Mouse (Mus musculus): ENCODE measurements at regions not wholly inside any gene's neighbourhood (a gene's known extent, or its start where the extent isn't known, plus 50 kb on each side); places are given as distances from the start of the nearest gene placed in this dataset.

DNA sequence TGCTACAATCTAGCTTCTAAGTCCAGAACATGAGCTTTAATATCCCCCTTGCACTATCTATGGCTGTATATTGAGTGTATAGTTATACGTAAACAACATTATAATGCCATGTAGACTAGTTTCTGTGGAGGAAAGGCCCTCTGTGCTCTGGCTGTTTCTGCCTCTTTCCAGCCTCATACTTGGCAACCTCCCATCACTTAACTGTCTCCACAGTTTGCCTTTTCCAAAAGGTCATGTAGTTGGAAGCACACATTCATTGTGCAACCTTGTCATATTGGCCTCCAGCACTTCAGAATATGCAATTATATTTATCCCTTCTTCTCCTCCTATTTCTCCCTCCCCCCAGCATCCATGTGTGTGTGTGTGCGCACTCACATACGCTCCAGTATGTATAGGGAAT is 82.2 kb upstream of the Ranbp3l start:
- in situ Hi-C loops (cut with MboI; ENCODE audit: low pct_ligation_motif_present, low pct_unique_long_range_greater_than_20kb, low sequenced_read_pairs) (no loop called here), dilution Hi-C loops (cut with MboI; ENCODE audit: extremely low pct_ligation_motif_present, extremely low pct_unique_long_range_greater_than_20kb, low sequenced_read_pairs) (no loop called here)
- no peaks in the 10 kb centered on the region for H3K79me2 ChIP-seq (replicated peaks; ENCODE audit: control insufficient read depth, extremely low read depth, insufficient read depth, poor library complexity, severe bottlenecking)
- DNase-seq (ENCODE audit: extremely low read depth) = no peak
- no peaks in the 10 kb centered on the region for H3K27me3 ChIP-seq (replicated peaks)
- no peaks in the 10 kb centered on the region for H3K9me3 ChIP-seq (replicated peaks; ENCODE audit: low read length)
- TF ChIP-seq CHD1 (IDR thresholded peaks at IDR 0.05; ENCODE audit: low read depth, low read length) (no peak), ZNF384 (IDR thresholded peaks at IDR 0.05; ENCODE audit: low read depth, low read length) (no peak), KAT2A (IDR thresholded peaks at IDR 0.05; ENCODE audit: insufficient replicate concordance, low read length) (no peak), NRF1 (IDR thresholded peaks at IDR 0.05; ENCODE audit: low read depth, low read length) (no peak), ZMIZ1 (IDR thresholded peaks at IDR 0.05; ENCODE audit: low read depth, low read length) (no peak)
- H3K4me3 ChIP-seq (replicated peaks in 1 of 3; ENCODE audit: low read depth in 2 of 3, low read length in 2 of 3, poor library complexity in 1 of 3) = no peak overlapping the region
- no peak overlapping the region for H3K4me2 ChIP-seq (ENCODE audit: insufficient read depth, low read depth, poor library complexity, severe bottlenecking)
- H3K9ac ChIP-seq (ENCODE audit: insufficient read depth, low read depth) = no peak overlapping the region
- H3K36me3 ChIP-seq (replicated peaks in 1 of 2; ENCODE audit: control insufficient read depth in 1 of 2, insufficient read depth in 1 of 2, low read length in 1 of 2) = no peaks in the 10 kb centered on the region
- H3K4me1 ChIP-seq (ENCODE audit: control insufficient read depth in 1 of 2, insufficient read depth in 2 of 2) = no peaks in the 10 kb centered on the region
- no peak overlapping the region for H3K27ac ChIP-seq (ENCODE audit: insufficient read depth, low read depth)

DNA sequence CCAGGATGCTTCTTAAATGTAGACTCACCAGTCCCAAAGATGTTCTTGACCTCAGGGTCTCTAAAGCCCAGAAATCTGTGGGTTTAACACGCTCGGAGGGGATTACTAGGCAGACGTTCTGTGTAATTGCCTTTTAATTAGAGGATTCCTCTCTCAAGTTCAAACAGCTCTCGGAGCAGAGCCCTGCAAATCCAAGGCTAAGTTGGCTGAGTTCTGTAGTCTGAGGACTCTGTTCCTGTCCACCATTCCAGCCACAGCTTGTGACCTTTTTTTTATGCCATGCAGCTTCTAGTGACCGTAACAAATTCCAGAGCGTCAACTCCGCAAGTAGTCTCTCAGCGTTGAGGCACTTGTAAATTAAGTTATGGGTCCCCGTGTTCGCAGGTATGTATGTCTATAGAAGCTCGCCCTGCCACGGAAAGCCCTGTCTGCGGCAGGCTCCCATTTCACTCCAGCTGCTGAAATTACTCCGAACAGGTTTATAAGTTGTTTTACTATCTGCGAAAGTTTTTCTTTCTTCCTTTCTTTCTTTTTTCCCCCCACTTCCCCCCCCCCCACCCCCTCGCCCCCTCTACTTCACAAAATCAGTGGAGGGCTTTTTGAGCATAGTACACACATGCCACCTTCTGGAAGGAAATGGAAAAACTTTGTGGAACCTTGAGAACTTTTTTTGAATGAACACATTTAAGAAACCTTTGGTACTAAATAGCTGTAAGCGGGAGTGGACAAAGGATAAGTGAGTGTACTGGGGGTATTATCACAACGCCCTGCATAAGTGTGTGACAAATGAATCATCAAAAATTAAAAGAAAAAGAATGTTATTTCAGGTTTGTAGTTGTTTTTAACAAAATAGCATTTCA is 82.9 kb upstream of the Ranbp3l start:
- Histone ChIP-seq H3K36me3 (replicated peaks in 1 of 2; ENCODE audit: control insufficient read depth in 1 of 2, insufficient read depth in 1 of 2, low read length in 1 of 2) (no peaks in the 10 kb centered on the region), H3K79me2 (replicated peaks; ENCODE audit: control insufficient read depth, extremely low read depth, insufficient read depth, poor library complexity, severe bottlenecking) (no peaks in the 10 kb centered on the region), H3K4me3 (replicated peaks in 1 of 3; ENCODE audit: low read depth in 2 of 3, low read length in 2 of 3, poor library complexity in 1 of 3) (no peak overlapping the region), H3K27me3 (replicated peaks) (no peaks in the 10 kb centered on the region), H3K9me3 (replicated peaks; ENCODE audit: low read length) (no peaks in the 10 kb centered on the region), H3K9ac (ENCODE audit: insufficient read depth, low read depth) (no peak overlapping the region), H3K4me1 (ENCODE audit: control insufficient read depth in 1 of 2, insufficient read depth in 2 of 2) (no peaks in the 10 kb centered on the region), H3K4me2 (ENCODE audit: insufficient read depth, low read depth, poor library complexity, severe bottlenecking) (peak overlapping the region; percentile 29; the same call in 1 of the 2 replicates), H3K27ac (ENCODE audit: insufficient read depth, low read depth) (no peak overlapping the region)
- dilution Hi-C loops (cut with MboI; ENCODE audit: extremely low pct_ligation_motif_present, extremely low pct_unique_long_range_greater_than_20kb, low sequenced_read_pairs) (no loop called here), in situ Hi-C loops (cut with MboI; ENCODE audit: low pct_ligation_motif_present, low pct_unique_long_range_greater_than_20kb, low sequenced_read_pairs) (no loop called here)
- TF ChIP-seq MAZ (IDR thresholded peaks at IDR 0.05; ENCODE audit: low read depth, low read length) (no peak), GABPA (IDR thresholded peaks at IDR 0.05; ENCODE audit: insufficient replicate concordance, low read depth, low read length) (no peak), RAD21 (IDR thresholded peaks at IDR 0.05; ENCODE audit: low read depth, low read length) (peak; percentile 44), IRF4 (IDR thresholded peaks at IDR 0.05; ENCODE audit: low read depth, low read length) (no peak), ZKSCAN1 (IDR thresholded peaks at IDR 0.05; ENCODE audit: borderline replicate concordance, low read depth, low read length) (no peak), CTCF (conservative IDR thresholded peaks at IDR 0.05 in 1 of 2, IDR thresholded peaks at IDR 0.05 in 1 of 2; ENCODE audit: low read depth in 2 of 2, low read length in 2 of 2) (peak in 1 of 2 experiments; percentile 53; a peak in 2 of 4 replicates), ZMIZ1 (IDR thresholded peaks at IDR 0.05; ENCODE audit: low read depth, low read length) (no peak), USF2 (conservative IDR thresholded peaks at IDR 0.05; ENCODE audit: low read depth, low read length) (no peak), SMC3 (IDR thresholded peaks at IDR 0.05; ENCODE audit: low read depth, low read length) (peak; percentile 37; the same call in 1 of the 2 replicates)
- peak; percentile 2 for DNase-seq (ENCODE audit: extremely low read depth)
